Mouse (Mus musculus) effector memory CD4-positive, alpha-beta T cell, adult 5 months (primary cell): Measurements from ENCODE around the gene Dbn1. TPM values are rescaled to one million over a fixed set of nuclear protein-coding genes. Genes with fewer than 3 reads are reported as not detected.

Experiments
- polyA plus RNA-seq: library from polyadenylated mRNA; unstranded; fragments of 100-300 nt; shearing (Covaris generic); gene quantifications from one replicate; pipeline ENCODE4 v1.2.1, GENCODE M21; 2017

The Dbn1 gene
- not detected for polyA plus RNA-seq

DNA sequence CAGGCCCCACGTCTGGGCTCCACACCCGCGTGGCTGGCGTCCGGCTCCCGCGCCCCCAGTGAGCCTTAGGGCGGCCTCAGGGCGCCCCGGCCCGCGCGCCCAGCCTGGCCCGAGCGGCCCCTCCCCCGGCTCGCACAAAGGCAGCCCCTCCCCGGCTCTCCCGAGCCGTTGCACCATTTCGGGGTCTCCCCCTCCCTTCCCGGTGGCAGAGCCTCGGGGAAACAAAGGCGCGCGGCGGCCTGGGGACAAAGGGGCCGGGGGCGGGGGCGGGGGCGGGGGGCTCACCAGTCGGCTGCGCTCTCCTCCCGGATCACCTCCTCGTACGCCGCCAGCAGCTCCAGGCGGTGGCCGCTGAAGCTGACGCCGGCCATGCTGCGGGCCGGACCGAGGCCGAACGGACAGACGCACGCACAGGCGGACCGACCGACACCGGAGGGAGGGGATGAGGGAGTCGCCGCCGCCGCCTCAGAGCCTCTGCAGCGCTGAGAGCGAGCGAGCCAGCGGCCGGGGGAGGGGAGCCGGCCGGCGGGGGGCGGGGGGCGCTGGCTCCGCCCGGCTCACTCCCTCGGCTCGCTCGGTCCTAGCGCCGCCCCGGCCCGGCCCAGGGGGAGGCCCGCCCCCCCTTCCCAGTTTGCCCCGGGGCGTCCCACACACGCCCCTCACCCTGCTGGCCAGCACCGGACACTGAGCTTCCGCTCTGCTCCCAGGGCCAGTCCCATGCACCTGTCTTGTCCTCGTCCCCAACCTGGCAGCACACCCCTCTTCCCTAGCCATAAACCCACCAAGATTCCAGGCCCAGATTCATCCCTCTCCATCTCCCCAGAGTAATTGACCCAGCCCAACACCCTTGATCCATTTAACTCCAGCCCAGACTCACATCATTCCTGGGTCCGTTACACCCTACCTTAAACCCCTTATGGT is at the start of gene Dbn1:
Gene Dbn1, minus strand, starts transcription at position 534 of the 921 bp plus-strand sequence.

DNA sequence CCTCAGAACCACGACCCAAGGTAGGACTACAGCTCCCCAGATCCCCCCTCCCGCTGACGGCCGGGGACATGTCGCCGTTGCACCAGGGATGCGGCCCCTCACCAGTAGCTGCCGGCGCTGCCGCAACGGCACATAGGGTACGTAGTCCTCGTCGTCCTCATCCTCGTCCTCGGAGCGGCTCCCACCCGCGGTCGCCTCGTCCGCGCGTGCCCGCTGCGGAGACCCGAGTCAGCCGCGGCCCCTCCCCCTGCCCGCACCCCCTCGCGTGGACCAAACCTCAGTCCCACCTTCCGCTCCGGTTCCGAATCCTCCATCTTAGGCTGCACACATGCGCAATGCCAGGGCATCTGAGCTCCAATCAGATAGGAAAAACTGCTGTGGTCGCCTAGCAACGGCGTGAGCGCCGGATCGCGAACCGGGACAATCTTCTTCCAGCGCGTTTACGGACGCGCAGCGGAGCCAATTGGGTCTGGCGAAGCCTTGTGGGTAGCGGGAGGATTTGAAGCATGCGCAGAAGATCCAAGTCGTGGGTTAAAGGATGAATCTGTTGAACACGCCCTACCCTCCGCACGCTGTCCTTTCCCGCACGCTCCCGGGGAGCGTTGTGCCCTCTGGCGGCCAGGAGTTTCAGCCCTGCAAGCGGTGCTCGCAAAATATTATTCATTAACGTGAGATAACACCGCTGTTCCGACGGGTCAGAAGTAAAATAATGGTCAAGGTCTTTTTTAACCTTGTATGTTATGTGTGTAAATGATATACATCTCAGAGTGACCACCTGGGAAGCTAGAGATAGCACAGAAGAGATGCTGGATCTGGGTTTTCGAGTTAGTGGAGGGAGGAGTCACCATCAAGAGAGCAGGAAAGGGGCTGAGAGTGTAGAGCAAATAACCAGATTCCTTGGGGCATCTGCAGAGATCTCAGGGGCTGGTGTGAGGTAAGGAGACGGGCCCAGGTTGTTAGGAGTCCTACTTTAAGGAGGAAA is 48.6 kb upstream of the Dbn1 start, which contains the start of gene Ddx41:
Gene Ddx41, minus strand, starts transcription at position 465 of the 982 bp plus-strand sequence.

DNA sequence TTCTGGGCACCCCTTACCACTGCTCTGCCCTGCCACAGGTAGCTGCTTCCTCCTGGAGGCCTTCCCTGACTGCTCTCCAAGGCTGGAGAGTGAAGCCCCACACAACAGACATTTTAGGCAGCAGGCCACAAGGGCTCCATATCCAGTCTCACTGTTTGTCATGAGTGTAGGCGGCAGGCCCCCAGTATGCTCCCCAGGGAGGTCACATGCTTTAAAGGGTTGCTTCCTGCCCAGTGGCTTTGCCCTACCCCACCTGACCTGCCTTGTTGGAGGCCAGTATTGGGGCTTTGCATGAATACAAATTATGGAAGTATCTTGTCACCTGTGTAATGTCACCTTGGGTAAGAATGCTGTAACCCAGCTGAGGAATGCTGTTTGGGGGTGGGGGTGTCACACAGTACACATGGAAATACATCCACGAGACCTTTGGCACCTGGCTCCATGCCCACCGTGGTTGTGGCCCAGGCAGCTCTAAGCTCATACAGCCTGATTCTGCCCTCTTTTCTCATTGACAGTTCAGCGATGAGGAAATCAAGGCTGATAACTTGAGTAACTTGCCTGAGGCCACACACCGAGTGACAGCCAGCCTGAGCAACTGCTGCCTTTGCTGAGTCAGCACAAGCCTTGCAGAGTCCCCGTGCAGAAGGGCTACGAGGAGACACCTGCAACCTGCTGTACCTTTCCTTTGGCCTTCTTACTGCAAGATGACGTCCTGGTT is 41.4 kb upstream of the Dbn1 start, which contains the start of gene Dok3:
Gene Dok3, minus strand, starts transcription at position 99 of the 718 bp plus-strand sequence.

DNA sequence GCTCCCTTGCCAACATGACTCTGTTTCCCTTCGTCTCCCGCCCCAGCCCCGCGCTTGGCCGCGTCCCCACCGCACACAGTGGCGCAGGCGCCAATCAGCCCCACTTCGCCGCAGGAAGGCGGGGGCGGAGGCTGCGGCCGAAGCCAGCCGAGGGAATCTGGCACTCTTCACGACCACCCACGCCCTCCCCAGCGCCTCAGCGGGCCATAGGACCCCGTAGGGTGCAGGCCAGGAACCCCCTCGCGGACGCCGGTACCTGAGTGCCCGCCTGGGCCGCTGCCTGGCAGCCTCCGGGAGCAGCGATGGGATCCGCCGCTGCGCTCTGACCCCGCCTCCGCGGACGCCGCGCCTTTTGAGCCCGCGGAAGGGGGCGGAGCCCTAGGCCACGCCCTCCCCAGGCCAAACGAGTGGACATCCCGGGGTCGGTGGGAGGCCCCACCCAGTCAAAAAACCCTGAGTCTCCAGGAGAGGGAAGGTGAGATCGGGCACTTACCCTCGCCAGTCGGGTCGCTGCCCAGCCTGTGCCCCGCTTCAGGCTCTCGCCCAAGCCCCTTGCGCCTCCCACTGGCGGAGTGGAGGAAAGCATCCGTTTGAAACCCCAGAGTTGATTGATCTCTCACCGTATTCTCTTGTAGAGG is 25.3 kb upstream of the Dbn1 start, which contains the start of gene Pdlim7:
Gene Pdlim7, minus strand, starts transcription at position 566 of the 638 bp plus-strand sequence.

DNA sequence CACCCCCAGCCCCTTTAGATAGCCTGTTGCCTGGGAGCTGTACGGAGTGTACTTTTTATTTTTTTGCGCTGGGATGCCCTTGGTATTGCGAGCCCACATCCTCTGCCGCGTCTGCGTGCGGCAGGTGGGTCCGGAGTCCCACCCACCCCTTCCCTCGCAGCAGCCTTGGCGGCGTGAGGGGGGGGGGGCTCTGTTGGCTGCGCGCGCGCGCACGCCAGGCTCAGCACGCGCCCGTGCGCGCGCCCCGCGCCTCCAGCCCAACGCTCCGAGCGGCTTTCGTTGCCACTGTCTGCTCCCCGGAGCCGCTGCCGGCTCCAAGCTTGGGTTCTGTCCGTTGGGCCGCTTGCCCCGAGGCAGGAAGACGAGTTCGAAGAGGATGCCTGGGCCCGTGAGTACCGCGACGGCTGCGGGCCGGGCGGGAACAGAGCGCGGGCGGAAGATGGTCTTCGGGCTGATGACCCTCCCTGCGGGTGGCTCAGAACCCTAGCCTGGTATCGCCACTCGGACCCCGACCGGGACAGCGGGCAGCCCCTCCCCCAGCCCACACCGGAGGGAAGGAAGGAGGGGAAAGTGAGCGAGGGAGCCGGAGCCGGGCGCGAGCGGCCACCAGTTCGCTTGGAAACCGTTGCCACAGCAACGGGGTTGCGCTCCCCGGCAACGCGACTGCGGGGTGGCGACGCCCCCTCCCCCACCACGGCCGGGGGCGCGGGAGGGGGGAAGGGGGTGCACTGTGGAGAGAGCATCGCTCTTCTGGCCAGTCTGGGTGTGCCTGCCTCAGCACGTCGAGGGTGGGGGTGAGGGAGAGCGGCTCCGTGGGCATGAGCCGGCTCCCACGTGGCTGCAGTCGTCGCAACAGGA is 23.7 kb downstream of the Dbn1 start, which contains the start of gene Prr7:
Gene Prr7, plus strand, starts transcription at position 241 of the 858 bp plus-strand sequence.

DNA sequence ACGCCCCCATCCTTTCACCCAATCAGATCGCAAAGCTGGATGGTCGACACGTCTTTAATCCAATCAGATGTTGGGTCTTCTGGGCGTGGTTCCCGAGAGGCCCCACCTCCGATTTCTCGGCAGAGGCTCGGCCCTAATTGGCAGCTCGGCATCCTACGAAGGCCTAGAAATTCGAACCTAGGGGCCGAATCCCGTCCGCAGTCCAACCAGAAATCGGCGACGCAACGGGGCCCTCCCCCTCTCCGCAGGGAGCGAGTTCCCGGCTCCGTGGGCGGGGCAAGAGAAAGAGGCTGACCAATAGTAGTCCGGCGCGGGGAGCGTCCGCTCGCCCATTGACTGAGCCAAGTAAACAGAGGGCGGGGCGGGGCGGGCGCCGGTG is 43.0 kb downstream of the Dbn1 start, which contains the start of gene Grk6:
Gene Grk6, plus strand, starts transcription at position 136 of the 379 bp plus-strand sequence.

DNA sequence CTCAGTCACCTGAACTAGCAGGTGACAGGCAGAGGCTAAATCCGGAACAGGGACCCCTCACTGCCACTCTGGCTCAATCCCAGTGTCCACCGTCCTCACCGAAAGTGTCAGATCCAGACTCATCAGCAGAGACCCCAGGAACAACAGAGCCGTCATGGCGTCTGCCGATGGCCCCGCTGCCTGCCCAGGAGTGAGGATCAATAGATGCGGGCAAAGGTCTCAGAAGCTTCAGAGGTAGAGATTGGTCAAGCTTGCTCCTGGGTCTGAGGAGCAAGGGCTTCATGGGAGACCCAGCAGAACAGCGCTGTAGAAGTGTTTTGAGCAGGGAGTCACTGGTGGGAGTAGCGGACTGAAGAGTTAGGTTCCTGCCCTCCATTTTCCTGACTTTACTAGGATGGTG is 61.3 kb downstream of the Dbn1 start, which contains the start of gene F12:
Gene F12, minus strand, starts transcription at position 181 of the 400 bp plus-strand sequence.

Other genes with a start within 250 kb of the Dbn1 start
- gene Prelid1, start 167.6 kb downstream of the Dbn1 start, polyA plus RNA-seq, result 243 TPM
- 90.5 TPM for gene Rab24, start 166.2 kb downstream of the Dbn1 start, polyA plus RNA-seq
- 1.1 TPM for gene Mxd3, start 158.3 kb downstream of the Dbn1 start, polyA plus RNA-seq
- 121 TPM for gene Lman2, start 125.3 kb downstream of the Dbn1 start, polyA plus RNA-seq
- gene Rgs14, start 118.4 kb downstream of the Dbn1 start, polyA plus RNA-seq, result 82.6 TPM
- gene Slc34a1, start 89.9 kb downstream of the Dbn1 start, polyA plus RNA-seq, result not detected
- gene Pfn3, start 72.9 kb downstream of the Dbn1 start, polyA plus RNA-seq, result not detected
- gene F12, start 61.3 kb downstream of the Dbn1 start, polyA plus RNA-seq, result not detected
- gene Grk6, start 43.0 kb downstream of the Dbn1 start, polyA plus RNA-seq, result 328 TPM
- gene Prr7, start 23.8 kb downstream of the Dbn1 start, polyA plus RNA-seq, result 17.7 TPM
- gene Pdlim7, start 25.6 kb upstream of the Dbn1 start, polyA plus RNA-seq, result 10.0 TPM
- 0.24 TPM for gene Dok3, start 41.2 kb upstream of the Dbn1 start, polyA plus RNA-seq
- gene Ddx41, start 48.5 kb upstream of the Dbn1 start, polyA plus RNA-seq, result 60.4 TPM
- 63.5 TPM for gene Fam193b, start 83.0 kb upstream of the Dbn1 start, polyA plus RNA-seq
- 214 TPM for gene Tmed9, start 85.6 kb upstream of the Dbn1 start, polyA plus RNA-seq
- 28.4 TPM for gene B4galt7, start 111.8 kb upstream of the Dbn1 start, polyA plus RNA-seq
- 16.7 TPM for gene Caml, start 134.9 kb upstream of the Dbn1 start, polyA plus RNA-seq
- gene Ddx46, start 146.9 kb upstream of the Dbn1 start, polyA plus RNA-seq, result 68.8 TPM
- gene B230219D22Rik, start 205.0 kb upstream of the Dbn1 start, polyA plus RNA-seq, result 31.6 TPM
- gene Txndc15, start 226.5 kb upstream of the Dbn1 start, polyA plus RNA-seq, result 31.6 TPM
- 36.5 TPM for gene Pcbd2, start 239.3 kb upstream of the Dbn1 start, polyA plus RNA-seq